Mouse (Mus musculus) thymus, postnatal 25 days (tissue): ENCODE results near the gene Lrrc9.
A peak's percentile ranks its signal among the peaks of the same experiment; 100 is the strongest.

Source experiments
- DNase-seq: peaks from one replicate; pipeline ENCODE4 v3.0.0; 2022

Lrrc9 gene

DNA sequence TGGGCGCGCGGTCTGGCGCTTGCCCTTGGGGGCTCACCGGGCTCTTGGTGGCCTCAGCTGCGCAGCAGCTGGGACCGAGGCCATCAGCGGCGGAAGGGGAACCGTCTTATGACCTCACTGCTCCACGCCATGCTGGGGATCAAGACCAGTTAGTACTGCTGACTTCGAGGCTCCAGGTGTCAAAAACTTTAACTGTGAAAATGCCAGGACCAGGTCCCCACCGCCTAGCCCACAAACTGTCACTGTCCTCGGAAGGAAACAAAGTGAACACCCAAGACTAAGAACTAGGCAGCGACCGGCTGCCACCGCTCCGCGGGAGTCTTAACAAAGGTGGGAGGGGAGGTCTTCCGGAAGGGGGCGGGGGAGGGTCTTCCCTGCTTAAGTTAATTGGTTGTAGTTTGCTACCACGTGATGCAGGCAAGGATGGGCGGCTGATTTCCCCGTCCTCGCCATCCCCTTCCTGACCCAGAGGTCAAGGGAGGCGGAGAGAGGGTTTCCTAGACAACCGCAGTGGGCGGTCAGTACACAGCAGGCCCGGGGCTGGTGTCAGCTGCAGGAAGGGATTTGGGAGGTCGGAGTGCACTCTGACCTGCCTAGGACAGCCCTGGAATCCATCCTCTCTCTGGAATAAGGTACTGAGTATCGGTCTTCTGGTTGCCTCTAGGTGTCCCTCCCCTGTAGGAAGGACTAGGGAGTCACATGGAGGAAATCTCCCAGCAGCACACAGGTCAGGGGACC is at the start of gene Lrrc9:
Gene Lrrc9 (plus strand): TSS at position 28 of the 738 bp plus-strand sequence.
- DNase-seq = peak; percentile 23

DNA sequence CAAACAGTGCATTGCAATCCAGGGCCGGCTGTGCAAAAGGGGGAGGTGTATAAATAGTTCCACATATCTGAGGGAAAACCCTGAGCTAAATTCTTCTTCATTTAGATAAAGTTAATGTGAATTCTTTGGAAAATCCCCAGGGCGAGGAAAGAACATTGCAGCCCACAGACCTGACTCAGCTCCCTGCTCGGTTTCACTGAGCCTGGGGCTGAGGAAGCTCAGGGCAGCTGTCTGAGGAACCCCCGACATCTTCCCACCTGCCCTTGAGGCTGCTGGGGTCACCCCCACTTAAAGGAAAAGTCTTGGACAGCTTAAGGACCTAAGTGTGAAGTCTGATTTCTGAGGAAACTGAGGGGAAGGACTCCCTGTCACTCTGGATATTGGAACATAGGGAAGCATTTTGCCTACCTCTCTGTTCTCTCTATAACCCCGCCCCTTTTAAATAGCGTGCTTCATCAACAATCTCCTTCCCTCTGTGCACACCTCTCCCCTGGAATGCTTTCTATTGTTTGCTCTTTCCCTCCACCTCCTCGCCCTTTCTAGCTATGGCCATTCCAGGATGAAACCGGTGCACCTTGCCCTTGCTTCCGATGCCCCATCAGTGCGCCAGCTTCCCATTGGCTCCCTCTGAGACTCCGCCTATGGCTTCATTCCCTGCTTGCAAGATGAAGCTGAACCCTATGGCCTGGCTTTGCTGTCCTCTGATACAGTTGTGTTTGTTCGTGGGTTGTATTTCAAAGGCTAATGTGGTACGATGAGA is 48.4 kb upstream of the Lrrc9 start:
- DNase-seq = no peak

DNA sequence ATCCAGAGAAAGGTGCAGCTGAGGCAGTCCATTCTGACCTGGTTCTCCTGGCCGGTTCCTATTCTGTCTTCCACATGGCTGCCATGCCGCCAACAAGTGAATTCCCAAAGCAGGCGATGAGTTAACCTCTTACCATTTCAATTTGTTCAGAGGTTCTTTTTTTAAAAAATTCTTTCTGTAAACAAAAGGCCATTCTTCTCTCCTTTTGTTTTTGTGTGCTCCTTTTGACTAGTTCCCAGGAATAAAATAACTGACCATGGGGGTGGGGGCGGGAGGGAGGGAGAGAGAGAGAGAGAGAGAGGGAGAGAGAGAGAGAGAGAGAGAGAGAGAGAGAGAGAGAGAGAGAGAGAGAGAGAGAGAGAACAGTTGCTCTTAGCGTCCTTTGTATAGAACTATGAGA is 36.6 kb upstream of the Lrrc9 start:
- no peak for DNase-seq

GRCm38 (mm10) chr12:72407146-72407545 is 34.5 kb upstream of the Lrrc9 start:
- DNase-seq = no peak

GRCm38 (mm10) chr12:72407721-72408110 is 34.0 kb upstream of the Lrrc9 start:
- DNase-seq = no peak

- peak; percentile 8 for DNase-seq
These were observed 33.4 kb upstream of the Lrrc9 start for GRCm38 (mm10) chr12:72408111-72408891.

DNA sequence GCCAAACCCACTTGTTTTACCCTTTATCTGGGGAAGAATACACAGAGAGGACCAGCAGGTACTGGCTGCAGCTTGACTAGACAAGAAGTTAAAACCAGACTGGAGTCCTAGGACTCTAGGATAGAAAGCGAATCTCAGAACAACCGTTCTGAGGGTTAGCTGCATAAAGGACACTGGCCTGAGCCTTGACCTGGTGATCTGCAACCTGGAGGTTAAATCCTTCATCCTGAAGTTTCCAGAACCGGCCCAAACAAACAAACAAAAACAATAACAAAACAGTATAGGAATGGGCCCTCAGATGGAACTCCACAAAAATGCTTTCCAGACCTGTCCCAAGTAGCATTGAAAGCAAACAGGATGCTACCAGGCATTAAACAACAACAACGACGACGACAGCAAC is 32.7 kb upstream of the Lrrc9 start, which contains the start of gene Rtn1:
Gene Rtn1 (minus strand): TSS at position 101 of the 400 bp plus-strand sequence.
- DNase-seq = no peak

DNA sequence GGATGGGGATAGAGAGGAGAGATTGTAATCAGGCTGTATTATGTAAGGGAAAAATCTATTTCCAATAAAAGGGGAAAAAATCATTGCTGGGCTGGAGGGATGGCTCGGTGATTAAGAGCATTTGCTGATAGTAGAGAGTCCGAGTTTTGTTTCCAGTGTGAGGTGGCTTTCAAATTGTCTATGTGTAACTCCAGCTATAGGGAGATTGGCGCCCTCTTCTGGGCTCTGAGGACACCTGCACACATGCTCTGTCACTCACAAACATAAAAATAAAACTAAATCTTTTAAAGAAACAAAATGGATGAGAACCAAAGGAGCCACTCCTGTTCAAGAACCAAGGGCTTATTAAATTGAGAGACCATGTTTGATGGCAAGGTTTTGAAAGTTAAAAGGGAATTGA is 23.9 kb upstream of the Lrrc9 start:
- no peak for DNase-seq

GRCm38 (mm10) chr12:72422681-72423080 is 19.0 kb upstream of the Lrrc9 start:
- no peak for DNase-seq

GRCm38 (mm10) chr12:72427722-72428126 is 13.9 kb upstream of the Lrrc9 start:
- peak; percentile 56 for DNase-seq

DNA sequence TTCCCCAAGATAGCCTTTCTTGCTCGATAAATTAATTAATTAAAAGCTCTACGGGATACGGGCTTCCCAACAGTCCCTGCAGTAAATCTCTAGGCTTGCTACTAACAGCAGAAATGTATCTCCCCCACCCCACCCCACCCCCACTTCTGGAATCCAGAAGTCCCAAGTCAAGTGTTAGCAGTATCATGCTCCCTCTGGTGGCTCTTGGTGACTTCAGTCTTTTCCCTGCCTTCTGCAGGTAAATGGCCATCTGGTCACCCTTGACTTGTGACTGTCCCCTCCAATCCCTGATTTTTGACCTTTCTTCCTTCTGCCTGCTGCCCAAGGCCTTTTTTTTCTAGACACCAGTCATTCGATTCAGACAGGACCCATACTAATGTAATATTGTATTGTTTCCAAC is 9.5 kb upstream of the Lrrc9 start:
- DNase-seq = no peak

DNA sequence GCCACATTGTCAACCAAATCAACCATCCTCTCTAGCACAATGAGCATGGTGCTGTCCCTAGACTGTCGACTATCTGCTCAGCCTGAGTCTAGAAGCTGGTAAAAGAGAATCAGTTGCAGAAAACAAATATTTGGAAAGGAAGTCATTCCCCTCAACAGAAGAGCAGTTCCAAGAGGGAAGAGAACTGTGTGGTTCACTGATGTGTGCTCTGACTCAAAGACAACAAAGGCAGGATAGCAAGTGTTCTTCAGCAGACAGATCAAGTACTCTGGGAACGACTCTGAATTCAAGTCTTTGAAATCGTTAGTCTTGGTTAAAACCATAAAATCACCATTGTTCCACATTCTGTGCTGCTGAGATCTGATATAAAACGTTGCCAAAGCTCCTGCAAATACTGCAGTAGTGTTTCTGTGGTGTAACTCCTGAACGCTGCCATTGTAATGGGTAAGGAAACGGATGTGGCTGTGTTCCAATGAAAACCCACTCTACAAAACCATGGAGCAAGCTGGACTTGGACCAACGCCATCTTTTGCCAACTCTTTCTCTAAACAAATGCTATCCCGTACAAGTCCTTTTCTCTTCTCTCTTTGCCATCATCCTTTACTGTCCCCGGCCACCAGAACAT is 8.3 kb upstream of the Lrrc9 start:
- no peak for DNase-seq

GRCm38 (mm10) chr12:72437676-72438341 is 3.9 kb upstream of the Lrrc9 start:
- DNase-seq = no peak

- DNase-seq = no peak
These were observed 2.6 kb upstream of the Lrrc9 start for GRCm38 (mm10) chr12:72438961-72439480.

- no peak for DNase-seq
These were observed 12.3 kb downstream of the Lrrc9 start for GRCm38 (mm10) chr12:72453941-72454340.

DNA sequence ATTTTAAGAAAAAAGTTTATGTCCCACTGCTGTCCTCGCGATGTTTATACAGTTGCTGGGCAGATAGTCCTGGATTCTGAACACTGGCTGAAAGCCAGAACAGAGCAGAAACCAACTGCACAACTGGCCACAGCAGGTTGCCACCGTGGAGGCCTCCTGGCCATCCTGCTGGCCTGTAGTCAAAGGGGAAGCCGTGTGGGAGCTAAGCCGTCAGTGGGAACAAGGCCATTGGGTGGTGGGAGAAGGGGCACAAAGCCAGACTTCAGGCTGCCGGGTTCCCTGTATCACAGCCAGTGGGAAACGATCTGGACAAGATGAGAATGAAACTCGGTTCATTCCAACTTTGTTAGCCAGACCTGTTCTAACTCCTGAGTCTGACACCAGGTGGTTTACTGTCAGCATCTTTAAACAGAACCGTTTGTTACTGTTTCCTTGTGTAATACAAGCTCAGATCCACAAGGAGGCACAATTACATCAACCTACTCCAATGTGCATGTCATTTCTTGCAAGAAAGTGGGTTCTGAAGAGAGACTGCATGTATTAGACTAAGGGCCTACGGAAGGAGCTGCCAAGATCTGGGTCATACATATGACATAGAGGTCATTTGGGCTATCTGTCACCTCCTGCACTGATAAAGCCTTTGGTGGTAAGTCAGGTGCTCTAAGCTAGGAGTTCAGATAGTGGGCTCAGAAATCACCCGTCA is 19.7 kb downstream of the Lrrc9 start:
- no peak for DNase-seq

GRCm38 (mm10) chr12:72461894-72462530 is 20.3 kb downstream of the Lrrc9 start:
- DNase-seq = peak; percentile 51

- no peak for DNase-seq
These were observed 24.3 kb downstream of the Lrrc9 start for GRCm38 (mm10) chr12:72465826-72466501.

- DNase-seq = no peak
These were observed 25.6 kb downstream of the Lrrc9 start for GRCm38 (mm10) chr12:72467269-72467668.

GRCm38 (mm10) chr12:72467789-72468188 is 26.1 kb downstream of the Lrrc9 start:
- no peak for DNase-seq
